9 mouse cellular contexts compared by ENCODE assay signal in the genomic region with DNA sequence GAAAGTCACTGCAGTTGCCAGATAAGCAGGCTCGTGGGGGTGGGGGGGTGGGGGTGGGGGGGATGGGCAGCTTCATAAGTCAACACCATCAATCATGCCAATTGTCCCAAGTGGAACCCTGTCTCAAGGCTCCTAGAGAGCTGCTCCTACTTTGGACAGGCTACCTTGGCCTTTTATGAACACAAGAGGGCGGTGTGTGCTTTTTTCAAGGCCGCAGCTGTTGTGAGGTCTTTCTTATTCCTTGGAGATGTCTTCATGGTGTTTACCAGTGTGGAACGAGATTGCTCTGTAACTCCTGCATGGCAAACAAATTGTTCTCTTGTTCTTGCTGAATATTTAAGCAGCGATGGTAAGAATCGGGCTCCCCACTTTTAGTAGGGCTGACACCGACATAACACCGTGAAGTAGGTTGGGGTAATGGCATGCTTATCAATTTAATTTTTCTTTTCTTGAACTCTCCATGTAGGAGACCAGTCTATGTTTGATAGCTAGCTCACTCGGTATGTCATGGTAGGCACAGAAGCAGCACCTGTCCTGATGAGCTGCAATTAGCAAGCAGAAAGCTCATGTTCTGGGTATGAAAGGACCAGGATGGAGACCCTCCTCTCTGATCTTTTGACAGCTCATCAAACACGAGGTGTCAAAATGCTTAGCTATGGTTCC.
DNase-seq lines count a peak whose midpoint lies in the region.
"Had no signal": no experiment of that assay in that cellular context is flagged by ENCODE, and none has a peak within 500 bp of the region (broad histone marks: within the 10 kb centered on the region; RNA-seq: fewer than 3 reads in every experiment).

No protein-coding gene starts in this region.

- H3K4me3 ChIP-seq in midbrain, embryonic 10.5 days = no peak overlapping the region
- H3K4me3 ChIP-seq: stomach, embryonic 15.5 days had no signal

- DNase-seq in ovary, postnatal 14 days (ENCODE audit: low spot score) = peak; percentile 29
- no peak for DNase-seq in ovary, adult 18-20 months (ENCODE audit: low spot score)
- DNase-seq in embryo, embryonic 10.5 days (ENCODE audit: low spot score) = peak; percentile 79
- DNase-seq in heart, postnatal 14 days = peak; percentile 22 to 59
- DNase-seq in layer of hippocampus, postnatal 14 days (ENCODE audit: low spot score in 2 of 2) = peak; percentile 24 to 66
- peak; percentile 59 for DNase-seq in midbrain, embryonic 10.5 days (ENCODE audit: low spot score)
- DNase-seq in testis, postnatal 14 days (ENCODE audit: low spot score) = peak; percentile 16
- no peak for DNase-seq in thymus, postnatal 0 days (ENCODE audit: low spot score)

- H3K27ac ChIP-seq in midbrain, embryonic 10.5 days (replicated peaks) = no peak overlapping the region
- H3K27ac ChIP-seq: stomach, embryonic 15.5 days had no signal

- H3K27me3 ChIP-seq in midbrain, embryonic 10.5 days (ENCODE audit: low read depth, poor library complexity, severe bottlenecking) = peaks cover 7% of the 10 kb centered on the region
- H3K27me3 ChIP-seq: stomach, embryonic 15.5 days had no signal

- H3K36me3 ChIP-seq in midbrain, embryonic 10.5 days = no peaks in the 10 kb centered on the region
- H3K36me3 ChIP-seq: stomach, embryonic 15.5 days had no signal

- intact Hi-C loops in heart, postnatal 14 days (cut with DNase I) = loop anchor here (2.0 to 5.0 kb wide), 2 partner anchors 1153 to 1309 kb away; no protein-coding TSS in a partner anchor

- H3K9me3 ChIP-seq in midbrain, embryonic 10.5 days (replicated peaks) = no peaks in the 10 kb centered on the region
- H3K9me3 ChIP-seq: stomach, embryonic 15.5 days had no signal

- H3K4me1 ChIP-seq in midbrain, embryonic 10.5 days = peaks cover 13% of the 10 kb centered on the region
- H3K4me1 ChIP-seq: stomach, embryonic 15.5 days had no signal

- 48% methylated on average over 10 of the region's 10 CpGs for WGBS in midbrain, embryonic 10.5 days

Comparison
In these comparisons a context has a peak if more than half of its experiments do, and no peak if none do; other contexts are left out.
1. DNase-seq: peak in ovary, postnatal 14 days (single experiment), embryo, embryonic 10.5 days (single experiment), heart, postnatal 14 days (2 of 2), layer of hippocampus, postnatal 14 days (2 of 2), midbrain, embryonic 10.5 days (single experiment) and testis, postnatal 14 days (single experiment); none in ovary, adult 18-20 months (single experiment) and thymus, postnatal 0 days (single experiment).